Mouse (Mus musculus) neural tube, embryonic 11.5 days (tissue): ENCODE measurements around the gene Atg7. TPM values are rescaled to one million over a fixed set of nuclear protein-coding genes. Genes with fewer than 3 reads are reported as not detected.

ENCODE experiments used
- ATAC-seq: fragments of 200-750 bp; cut with Nextera tagmentation; 2 replicates; pipeline ENCODE4 v1.8.0; 2017; ENCODE audit warnings: moderate number of reproducible peaks, mild to moderate bottlenecking, moderate TSS enrichment, moderate library complexity; ENCODE audit not compliant: insufficient read depth, low FRiP score, low TSS enrichment
- DNase-seq: peaks from one replicate; pipeline ENCODE4 v3.0.0-alpha.2; 2015; ENCODE audit warnings: low spot score
- H3K27ac ChIP-seq: fragments of 300-500 bp; sonication (generic); 2 replicates; pipeline ENCODE4 v1.5.1; 2014; ENCODE audit warnings: low read depth, mild to moderate bottlenecking, low read length
- H3K27me3 ChIP-seq: fragments of 300-500 bp; sonication (generic); 2 replicates; pipeline ENCODE4 v1.6.1; 2014; ENCODE audit warnings: mild to moderate bottlenecking, low read length, mixed read lengths; ENCODE audit not compliant: control insufficient read depth, insufficient read depth
- H3K36me3 ChIP-seq: fragments of 300-500 bp; sonication (generic); 2 replicates; pipeline ENCODE4 v1.6.1; 2014; ENCODE audit warnings: mild to moderate bottlenecking, low read length, moderate library complexity, mixed read lengths; ENCODE audit not compliant: control insufficient read depth, insufficient read depth
- H3K4me1 ChIP-seq: fragments of 300-500 bp; sonication (generic); 2 replicates; pipeline ENCODE4 v1.6.1; 2014; ENCODE audit warnings: low read length, mixed read lengths; ENCODE audit not compliant: control insufficient read depth, insufficient read depth
- H3K4me2 ChIP-seq: fragments of 300-500 bp; sonication (generic); 2 replicates; pipeline ENCODE4 v1.6.1; 2014; ENCODE audit warnings: low read depth, mild to moderate bottlenecking, moderate library complexity
- H3K4me3 ChIP-seq: fragments of 300-500 bp; sonication (generic); 2 replicates; pipeline ENCODE4 v1.5.1; 2014; ENCODE audit warnings: low read depth, low read length
- H3K9ac ChIP-seq: fragments of 300-500 bp; sonication (generic); 2 replicates; pipeline ENCODE4 v1.6.1; 2014; ENCODE audit warnings: mild to moderate bottlenecking, low read length
- H3K9me3 ChIP-seq: fragments of 300-500 bp; sonication (generic); 2 replicates; pipeline ENCODE4 v1.6.1; 2016; ENCODE audit warnings: low read length; ENCODE audit not compliant: control insufficient read depth
- WGBS: fragments of 180-500 bp; shearing (Covaris S2); extraction: QIAGEN DNeasy Blood & Tissue Kit; methylation state at CpG from one replicate; pipeline ENCODE4 v1.1.7; 2014; 5-methylcytosine and 5-hydroxymethylcytosine counted together
- polyA plus RNA-seq: library from polyadenylated mRNA; unstranded; fragments of >200 nt; fragmentation: Nextera tagmentation; extraction: Ambion mirVana; gene quantifications from 2 replicates; pipeline ENCODE4 v1.2.1, GENCODE M21; 2014

Gene Atg7
- polyA plus RNA-seq, 1 experiment from 2014 or later, result 20.7 TPM

- WGBS, result 93% methylated on average over 5 of the region's 5 CpGs
- ATAC-seq, result no peak
- Histone ChIP-seq H3K4me3 (no peak overlapping the region), H3K36me3 (no peaks in the 10 kb centered on the region), H3K9me3 (no peaks in the 10 kb centered on the region), H3K4me2 (no peak overlapping the region), H3K4me1 (0 out of 2 replicates have a peak, but pooled peaks cover under 1% of the 10 kb centered on the region), H3K9ac (no peak overlapping the region), H3K27me3 (no peaks in the 10 kb centered on the region), H3K27ac (no peak overlapping the region)
- no peak for DNase-seq
Measured at GRCm38 (mm10) chr6:114814882-114815650, 172.2 kb downstream of the Atg7 start.

- ATAC-seq, result no peak
- DNase-seq, result no peak
- H3K27ac ChIP-seq, result no peak overlapping the region
- H3K27me3 ChIP-seq, result no peaks in the 10 kb centered on the region
- no peaks in the 10 kb centered on the region for H3K9me3 ChIP-seq
- no peak overlapping the region for H3K4me3 ChIP-seq
- no peaks in the 10 kb centered on the region for H3K36me3 ChIP-seq
- H3K4me2 ChIP-seq, result no peak overlapping the region
- 69% methylated on average over 11 of the region's 11 CpGs for WGBS
- H3K4me1 ChIP-seq, result 0 out of 2 replicates have a peak, but pooled peaks cover 4% of the 10 kb centered on the region
- H3K9ac ChIP-seq, result no peak overlapping the region
Measured at GRCm38 (mm10) chr6:114817948-114818347, 175.1 kb downstream of the Atg7 start.

GRCm38 (mm10) chr6:114818471-114818870 is 175.6 kb downstream of the Atg7 start:
- Histone ChIP-seq H3K27me3 (no peaks in the 10 kb centered on the region), H3K4me1 (0 out of 2 replicates have a peak, but pooled peaks cover 4% of the 10 kb centered on the region), H3K4me2 (no peak overlapping the region), H3K4me3 (no peak overlapping the region), H3K36me3 (no peaks in the 10 kb centered on the region), H3K9me3 (no peaks in the 10 kb centered on the region), H3K9ac (no peak overlapping the region), H3K27ac (no peak overlapping the region)
- ATAC-seq (no peak), DNase-seq (no peak)
- 72% methylated on average over 6 of the region's 6 CpGs for WGBS

GRCm38 (mm10) chr6:114819971-114820481 is 177.1 kb downstream of the Atg7 start:
- Histone ChIP-seq H3K27ac (no peak overlapping the region), H3K9ac (no peak overlapping the region), H3K4me2 (no peak overlapping the region), H3K4me3 (no peak overlapping the region), H3K27me3 (no peaks in the 10 kb centered on the region), H3K9me3 (no peaks in the 10 kb centered on the region), H3K4me1 (0 out of 2 replicates have a peak, but pooled peaks cover 4% of the 10 kb centered on the region), H3K36me3 (no peaks in the 10 kb centered on the region)
- no peak for ATAC-seq
- no peak for DNase-seq
- 71% methylated on average over 9 of the region's 9 CpGs for WGBS

- Histone ChIP-seq H3K9me3 (no peaks in the 10 kb centered on the region), H3K9ac (no peak overlapping the region), H3K36me3 (no peaks in the 10 kb centered on the region), H3K27ac (no peak overlapping the region), H3K27me3 (no peaks in the 10 kb centered on the region), H3K4me2 (no peak overlapping the region), H3K4me3 (no peak overlapping the region), H3K4me1 (0 out of 2 replicates have a peak, but pooled peaks cover 4% of the 10 kb centered on the region)
- 88% methylated on average over 7 of the region's 7 CpGs for WGBS
- no peak for DNase-seq
- ATAC-seq, result no peak
Measured at GRCm38 (mm10) chr6:114821646-114822045, 178.7 kb downstream of the Atg7 start.

GRCm38 (mm10) chr6:114826889-114827288 is 184.0 kb downstream of the Atg7 start:
- 62% methylated on average over 2 of the region's 2 CpGs for WGBS
- Histone ChIP-seq H3K9me3 (no peaks in the 10 kb centered on the region), H3K4me2 (no peak overlapping the region), H3K9ac (no peak overlapping the region), H3K27ac (no peak overlapping the region), H3K4me3 (no peak overlapping the region), H3K36me3 (no peaks in the 10 kb centered on the region), H3K4me1 (no peaks in the 10 kb centered on the region), H3K27me3 (no peaks in the 10 kb centered on the region)
- ATAC-seq (no peak), DNase-seq (no peak)

GRCm38 (mm10) chr6:114829660-114830438 is 187.0 kb downstream of the Atg7 start:
- Histone ChIP-seq H3K9me3 (no peaks in the 10 kb centered on the region), H3K27me3 (no peaks in the 10 kb centered on the region), H3K36me3 (no peaks in the 10 kb centered on the region), H3K9ac (no peak overlapping the region), H3K4me2 (no peak overlapping the region), H3K4me1 (peaks cover 3% of the 10 kb centered on the region; the same call in 1 of the 2 replicates), H3K4me3 (no peak overlapping the region), H3K27ac (no peak overlapping the region)
- WGBS, result 86% methylated on average over 9 of the region's 9 CpGs
- ATAC-seq, result no peak
- no peak for DNase-seq

- Histone ChIP-seq H3K9ac (no peak overlapping the region), H3K27ac (no peak overlapping the region), H3K36me3 (no peaks in the 10 kb centered on the region), H3K4me3 (no peak overlapping the region), H3K4me2 (no peak overlapping the region), H3K9me3 (no peaks in the 10 kb centered on the region), H3K27me3 (no peaks in the 10 kb centered on the region), H3K4me1 (peaks cover 6% of the 10 kb centered on the region; the same call in 1 of the 2 replicates)
- WGBS, result 86% methylated on average over 3 of the region's 3 CpGs
- ATAC-seq (no peak), DNase-seq (no peak)
Measured at GRCm38 (mm10) chr6:114831807-114832206, 188.9 kb downstream of the Atg7 start.
